Mouse (Mus musculus): Measurements from ENCODE around the gene Nacad. TPM values are rescaled to one million over a fixed set of nuclear protein-coding genes. Genes with fewer than 3 reads are reported as not detected.

Nacad gene
- total and polyA plus RNA-seq, 3 experiments, result 0.13 to 0.34 TPM; not detected in 1

- H3K27ac ChIP-seq (ENCODE audit: insufficient read depth, low read depth), result peak overlapping the region; percentile 34; the same call in 1 of the 2 replicates
- in situ Hi-C loops (cut with MboI; ENCODE audit: low pct_ligation_motif_present, low pct_unique_long_range_greater_than_20kb, low sequenced_read_pairs) (no loop called here), dilution Hi-C loops (cut with MboI; ENCODE audit: extremely low pct_ligation_motif_present, extremely low pct_unique_long_range_greater_than_20kb, low sequenced_read_pairs) (no loop called here)
- no peaks in the 10 kb centered on the region for H3K27me3 ChIP-seq (replicated peaks)
- H3K4me3 ChIP-seq (replicated peaks in 1 of 3; ENCODE audit: low read depth in 2 of 3, low read length in 2 of 3, poor library complexity in 1 of 3), result no peak overlapping the region
- peaks cover 69 to 84% of the 10 kb centered on the region in 2 experiments for H3K36me3 ChIP-seq (replicated peaks in 1 of 2; ENCODE audit: control insufficient read depth in 1 of 2, insufficient read depth in 1 of 2, low read length in 1 of 2)
- no peak overlapping the region for H3K4me2 ChIP-seq (ENCODE audit: insufficient read depth, low read depth, poor library complexity, severe bottlenecking)
- no peaks in the 10 kb centered on the region for H3K79me2 ChIP-seq (replicated peaks; ENCODE audit: control insufficient read depth, extremely low read depth, insufficient read depth, poor library complexity, severe bottlenecking)
- no peaks in the 10 kb centered on the region for H3K9me3 ChIP-seq (replicated peaks; ENCODE audit: low read length)
- TF ChIP-seq CTCF (conservative IDR thresholded peaks at IDR 0.05 in 1 of 2, IDR thresholded peaks at IDR 0.05 in 1 of 2; ENCODE audit: low read depth in 2 of 2, low read length in 2 of 2) (no peak), ZNF384 (IDR thresholded peaks at IDR 0.05; ENCODE audit: low read depth, low read length) (no peak), UBTF (IDR thresholded peaks at IDR 0.05; ENCODE audit: low read depth, low read length) (no peak), CHD1 (IDR thresholded peaks at IDR 0.05; ENCODE audit: low read depth, low read length) (no peak), USF2 (conservative IDR thresholded peaks at IDR 0.05; ENCODE audit: low read depth, low read length) (no peak), TCF12 (IDR thresholded peaks at IDR 0.05; ENCODE audit: low read depth, low read length) (no peak), ZC3H11A (IDR thresholded peaks at IDR 0.05; ENCODE audit: low read depth, low read length) (no peak)
- H3K4me1 ChIP-seq (ENCODE audit: control insufficient read depth in 1 of 2, insufficient read depth in 2 of 2), result peaks cover 13 to 55% of the 10 kb centered on the region in 2 experiments
- no peak overlapping the region for H3K9ac ChIP-seq (ENCODE audit: insufficient read depth, low read depth)
- DNase-seq (ENCODE audit: extremely low read depth), result no peak
These were observed 14.7 kb downstream of the Nacad start for GRCm38 (mm10) chr11:6590933-6591675.

- Histone ChIP-seq H3K79me2 (replicated peaks; ENCODE audit: control insufficient read depth, extremely low read depth, insufficient read depth, poor library complexity, severe bottlenecking) (no peaks in the 10 kb centered on the region), H3K4me2 (ENCODE audit: insufficient read depth, low read depth, poor library complexity, severe bottlenecking) (no peak overlapping the region), H3K4me1 (ENCODE audit: control insufficient read depth in 1 of 2, insufficient read depth in 2 of 2) (peaks cover 20 to 67% of the 10 kb centered on the region in 2 experiments), H3K9ac (ENCODE audit: insufficient read depth, low read depth) (no peak overlapping the region), H3K36me3 (replicated peaks in 1 of 2; ENCODE audit: control insufficient read depth in 1 of 2, insufficient read depth in 1 of 2, low read length in 1 of 2) (peaks cover 67 to 84% of the 10 kb centered on the region in 2 experiments), H3K9me3 (replicated peaks; ENCODE audit: low read length) (no peaks in the 10 kb centered on the region), H3K4me3 (replicated peaks in 1 of 3; ENCODE audit: low read depth in 2 of 3, low read length in 2 of 3, poor library complexity in 1 of 3) (no peak overlapping the region), H3K27ac (ENCODE audit: insufficient read depth, low read depth) (no peak overlapping the region), H3K27me3 (replicated peaks) (no peaks in the 10 kb centered on the region)
- in situ Hi-C loops (cut with MboI; ENCODE audit: low pct_ligation_motif_present, low pct_unique_long_range_greater_than_20kb, low sequenced_read_pairs), result no loop called here
- dilution Hi-C loops (cut with MboI; ENCODE audit: extremely low pct_ligation_motif_present, extremely low pct_unique_long_range_greater_than_20kb, low sequenced_read_pairs), result no loop called here
- no peak for DNase-seq (ENCODE audit: extremely low read depth)
- TF ChIP-seq TCF12 (IDR thresholded peaks at IDR 0.05; ENCODE audit: low read depth, low read length) (no peak), SMC3 (IDR thresholded peaks at IDR 0.05; ENCODE audit: low read depth, low read length) (no peak), USF1 (IDR thresholded peaks at IDR 0.05; ENCODE audit: low read depth, low read length) (no peak), POLR2A (IDR thresholded peaks at IDR 0.05; ENCODE audit: low read depth, low read length) (no peak), NRF1 (IDR thresholded peaks at IDR 0.05; ENCODE audit: low read depth, low read length) (no peak), MEF2A (IDR thresholded peaks at IDR 0.05; ENCODE audit: borderline replicate concordance, low read depth, low read length) (no peak), KAT2A (IDR thresholded peaks at IDR 0.05; ENCODE audit: insufficient replicate concordance, low read length) (no peak), GABPA (IDR thresholded peaks at IDR 0.05; ENCODE audit: insufficient replicate concordance, low read depth, low read length) (no peak), CHD1 (IDR thresholded peaks at IDR 0.05; ENCODE audit: low read depth, low read length) (no peak)
These were observed 16.0 kb downstream of the Nacad start for GRCm38 (mm10) chr11:6589838-6590237.
